9 mouse cellular contexts compared by ENCODE assay signal in the genomic region with DNA sequence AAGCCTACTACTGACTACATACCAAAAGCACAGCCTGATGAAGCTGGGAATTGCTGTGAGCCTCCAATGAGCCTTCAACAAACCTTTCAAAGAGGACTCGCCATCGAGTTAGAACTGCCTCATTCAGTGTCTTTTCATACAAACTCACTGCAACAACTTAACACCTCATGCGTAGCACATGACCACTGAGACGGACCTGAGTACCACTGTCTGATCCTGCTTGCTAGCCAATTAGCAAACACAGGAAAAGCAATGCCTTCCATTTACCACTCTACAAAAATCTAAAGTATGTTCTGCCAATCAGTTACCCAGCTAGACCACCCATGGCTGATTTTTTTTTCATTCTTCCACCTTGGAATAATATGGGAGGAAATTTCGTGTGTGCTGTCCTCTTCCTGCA.
DNase-seq lines count a peak whose midpoint lies in the region; ATAC-seq lines count a peak whose summit lies in the region.
"Had no signal": no experiment of that assay in that cellular context is flagged by ENCODE, and none has a peak within 500 bp of the region (broad histone marks: within the 10 kb centered on the region; RNA-seq: fewer than 3 reads in every experiment).

No protein-coding gene starts in this region.

- ATAC-seq in heart, embryonic 16.5 days (replicated peaks; ENCODE audit: extremely low read depth, insufficient read depth, low FRiP score) = no peak
- no peak for ATAC-seq in embryonic facial prominence, embryonic 11.5 days (replicated peaks; ENCODE audit: insufficient number of reproducible peaks, low FRiP score, low TSS enrichment, low read depth)
- no peak for ATAC-seq in megakaryocyte-erythroid progenitor cell, adult 5-6 weeks (replicated peaks; ENCODE audit: low FRiP score, low TSS enrichment, poor library complexity, severe bottlenecking)

- no peak overlapping the region for H3K4me3 ChIP-seq in heart, embryonic 16.5 days (ENCODE audit: low read length)
- H3K4me3 ChIP-seq in brown adipose tissue, adult 24 weeks (ENCODE audit: insufficient read depth, low read depth, low read length) = no peak overlapping the region
- no peak overlapping the region for H3K4me3 ChIP-seq in embryonic facial prominence, embryonic 11.5 days (ENCODE audit: low read depth, low read length)

- intact Hi-C loops in heart, postnatal 36 days (cut with DNase I) = no loop called here

- no peak overlapping the region for H3K9ac ChIP-seq in heart, embryonic 16.5 days (ENCODE audit: low read length)
- no peak overlapping the region for H3K9ac ChIP-seq in embryonic facial prominence, embryonic 11.5 days (replicated peaks; ENCODE audit: low read length)
- H3K9ac ChIP-seq: liver, embryonic 14.5 days had no signal

- H3K27me3 ChIP-seq in heart, embryonic 16.5 days (ENCODE audit: control insufficient read depth, insufficient read depth, low read length) = no peaks in the 10 kb centered on the region
- no peaks in the 10 kb centered on the region for H3K27me3 ChIP-seq in embryonic facial prominence, embryonic 11.5 days (ENCODE audit: control insufficient read depth, insufficient read depth, low read length)

- H3K27ac ChIP-seq in heart, embryonic 16.5 days (ENCODE audit: low read length) = peak overlapping the region; percentile 55
- H3K27ac ChIP-seq in brown adipose tissue, adult 24 weeks (replicated peaks; ENCODE audit: low read depth, low read length) = peak overlapping the region; percentile 73
- peak overlapping the region; percentile 43; the same call in 1 of the 2 replicates for H3K27ac ChIP-seq in embryonic facial prominence, embryonic 11.5 days (replicated peaks; ENCODE audit: low read depth, low read length)
- H3K27ac ChIP-seq: liver, embryonic 14.5 days had no signal

- H3K4me2 ChIP-seq in heart, embryonic 16.5 days (ENCODE audit: low read depth, low read length) = no peak overlapping the region; the same call in 1 of the 2 replicates
- H3K4me2 ChIP-seq in embryonic facial prominence, embryonic 11.5 days (ENCODE audit: low read depth, low read length) = no peak overlapping the region

- 59% methylated on average over 5 of the region's 5 CpGs for WGBS in heart, embryonic 16.5 days
- WGBS in embryonic facial prominence, embryonic 11.5 days = 40% methylated on average over 5 of the region's 5 CpGs

- peaks cover 45% of the 10 kb centered on the region for H3K4me1 ChIP-seq in heart, embryonic 16.5 days (ENCODE audit: control insufficient read depth, insufficient read depth, low read length)
- peaks cover 27% of the 10 kb centered on the region for H3K4me1 ChIP-seq in brown adipose tissue, adult 24 weeks (ENCODE audit: control insufficient read depth, insufficient read depth, insufficient read length, low read length)
- no peaks in the 10 kb centered on the region for H3K4me1 ChIP-seq in embryonic facial prominence, embryonic 11.5 days (ENCODE audit: control insufficient read depth, insufficient read depth, low read length)

- no peaks in the 10 kb centered on the region for H3K9me3 ChIP-seq in heart, embryonic 16.5 days (replicated peaks; ENCODE audit: control insufficient read depth, low read length)
- no peaks in the 10 kb centered on the region for H3K9me3 ChIP-seq in embryonic facial prominence, embryonic 11.5 days (replicated peaks; ENCODE audit: control insufficient read depth, low read length)

- no peaks in the 10 kb centered on the region for H3K36me3 ChIP-seq in heart, embryonic 16.5 days (ENCODE audit: control insufficient read depth, insufficient read depth)
- no peaks in the 10 kb centered on the region for H3K36me3 ChIP-seq in embryonic facial prominence, embryonic 11.5 days (replicated peaks; ENCODE audit: control insufficient read depth, insufficient read depth, low read depth, low read length)

- DNase-seq in heart, postnatal 36 days = no peak
- no peak for DNase-seq in embryonic facial prominence, embryonic 11.5 days (ENCODE audit: low spot score)
- peak; percentile 31 for DNase-seq in hindlimb bud, embryonic 11.5 days (ENCODE audit: extremely low spot score, low read depth, low spot score)
- no peak for DNase-seq in adrenal gland, adult (ENCODE audit: inconsistent age in 2 of 2, low spot score in 1 of 2)
- DNase-seq: layer of hippocampus, adult 9-11 months had no signal
